Mouse (Mus musculus): ENCODE measurements around the gene Cd59a. TPM values are rescaled to one million over a fixed set of nuclear protein-coding genes. Genes with fewer than 3 reads are reported as not detected.

Cd59a gene
- polyA plus RNA-seq, 1 experiment = 4.5 TPM

- no peak overlapping the region for H3K27ac ChIP-seq (ENCODE audit: control insufficient read depth, insufficient read depth, low read length)
- H3K4me1 ChIP-seq (replicated peaks; ENCODE audit: control insufficient read depth, insufficient read depth, low read length) = peaks cover 10% of the 10 kb centered on the region
- DNase-seq = no peak
- H3K4me3 ChIP-seq (ENCODE audit: control insufficient read depth, insufficient read depth, low read length) = no peak overlapping the region
- TF ChIP-seq CTCF (IDR thresholded peaks at IDR 0.05; ENCODE audit: borderline replicate concordance, control insufficient read depth, extremely low read depth, insufficient read depth, low read length, poor library complexity) (no peak), POLR2A (IDR thresholded peaks at IDR 0.05; ENCODE audit: control insufficient read depth, extremely low read depth, insufficient read depth, low read length, poor library complexity) (no peak)
- 90% methylated on average over 6 of the region's 6 CpGs for WGBS
- H3K36me3 ChIP-seq (ENCODE audit: control insufficient read depth, insufficient read depth, low read length) = no peaks in the 10 kb centered on the region
- peaks cover 4% of the 10 kb centered on the region for H3K27me3 ChIP-seq (ENCODE audit: control insufficient read depth, insufficient read depth, low read length)
Observed at GRCm38 (mm10) chr2:104120312-104120711, 24.7 kb downstream of the Cd59a start.

DNA sequence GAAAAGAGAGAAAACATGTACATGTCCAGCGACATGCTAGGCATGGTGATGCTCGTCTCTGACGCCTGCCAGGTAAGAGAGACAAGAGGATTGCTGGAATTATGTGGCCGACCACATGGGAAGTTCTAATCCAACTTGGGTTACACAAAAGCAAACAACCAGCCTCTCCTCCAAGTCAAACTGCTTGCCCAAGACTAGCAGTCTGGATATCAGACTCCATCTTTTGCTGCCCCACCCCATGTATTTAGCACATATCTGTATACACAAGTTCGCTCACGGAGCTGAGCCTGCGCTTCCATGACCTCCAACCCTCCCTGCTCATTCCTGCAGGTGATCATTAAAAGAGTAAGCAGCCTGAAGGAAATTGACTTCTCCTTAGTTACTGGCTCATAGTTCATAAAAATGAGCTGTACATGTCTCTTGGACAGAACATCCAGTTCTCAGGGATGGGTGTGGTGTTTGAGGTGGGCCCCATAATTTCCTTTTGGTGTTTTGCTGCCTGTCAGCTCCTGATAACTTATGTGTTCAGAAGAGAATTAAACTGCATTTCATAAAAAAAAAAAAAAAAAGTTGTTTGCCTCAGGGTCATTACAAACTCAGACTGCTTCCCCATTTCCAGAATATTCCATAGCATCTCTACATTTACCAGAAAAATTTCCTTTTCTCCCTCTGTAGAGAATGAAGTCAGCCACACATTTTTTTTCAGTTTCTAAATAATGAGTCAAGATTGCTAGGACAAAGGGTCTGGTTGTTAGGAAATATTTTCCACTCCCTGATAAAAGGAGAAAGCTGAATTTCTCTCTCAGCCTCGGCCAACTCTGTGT, 26.3 kb downstream of the Cd59a start:
- peaks cover 10% of the 10 kb centered on the region for H3K4me1 ChIP-seq (replicated peaks; ENCODE audit: control insufficient read depth, insufficient read depth, low read length)
- TF ChIP-seq POLR2A (IDR thresholded peaks at IDR 0.05; ENCODE audit: control insufficient read depth, extremely low read depth, insufficient read depth, low read length, poor library complexity) (no peak), CTCF (IDR thresholded peaks at IDR 0.05; ENCODE audit: borderline replicate concordance, control insufficient read depth, extremely low read depth, insufficient read depth, low read length, poor library complexity) (no peak)
- H3K27me3 ChIP-seq (ENCODE audit: control insufficient read depth, insufficient read depth, low read length) = peaks cover 6% of the 10 kb centered on the region
- WGBS = 86% methylated on average over 8 of the region's 8 CpGs
- no peaks in the 10 kb centered on the region for H3K36me3 ChIP-seq (ENCODE audit: control insufficient read depth, insufficient read depth, low read length)
- peak overlapping the region; percentile 47; the same call in 1 of the 2 replicates for H3K4me3 ChIP-seq (ENCODE audit: control insufficient read depth, insufficient read depth, low read length)
- no peak overlapping the region for H3K27ac ChIP-seq (ENCODE audit: control insufficient read depth, insufficient read depth, low read length)
- DNase-seq = no peak

GRCm38 (mm10) chr2:104122505-104123378, 27.1 kb downstream of the Cd59a start, which contains the start of gene A930018P22Rik:
Gene A930018P22Rik (plus strand): TSS chr2:104122769.
- peaks cover 10% of the 10 kb centered on the region for H3K4me1 ChIP-seq (replicated peaks; ENCODE audit: control insufficient read depth, insufficient read depth, low read length)

DNA sequence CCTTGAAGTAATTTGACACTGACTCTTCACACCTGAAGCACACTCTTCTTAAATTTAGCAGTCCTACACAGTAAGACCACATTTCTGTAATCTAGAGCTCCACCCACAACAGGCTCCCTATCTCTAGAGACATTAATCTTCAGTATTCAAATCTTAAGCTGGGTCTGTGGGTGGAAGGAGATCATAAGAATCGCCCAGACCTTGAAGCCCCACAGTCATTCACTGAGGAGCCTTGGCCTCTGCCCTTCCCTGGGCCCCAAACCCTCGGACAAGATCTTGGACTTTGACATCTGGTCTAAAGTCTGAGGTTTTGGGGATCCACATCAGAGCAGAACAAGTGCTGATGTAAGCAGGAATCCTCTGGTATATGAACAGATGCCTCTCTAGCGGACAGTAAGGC, 27.9 kb downstream of the Cd59a start:
- Histone ChIP-seq H3K36me3 (ENCODE audit: control insufficient read depth, insufficient read depth, low read length) (no peaks in the 10 kb centered on the region), H3K27me3 (ENCODE audit: control insufficient read depth, insufficient read depth, low read length) (peaks cover 6% of the 10 kb centered on the region), H3K4me1 (replicated peaks; ENCODE audit: control insufficient read depth, insufficient read depth, low read length) (peaks cover 10% of the 10 kb centered on the region), H3K4me3 (ENCODE audit: control insufficient read depth, insufficient read depth, low read length) (no peak overlapping the region), H3K27ac (ENCODE audit: control insufficient read depth, insufficient read depth, low read length) (no peak overlapping the region)
- WGBS = 53% methylated on average over 3 of the region's 3 CpGs
- DNase-seq = no peak
- TF ChIP-seq CTCF (IDR thresholded peaks at IDR 0.05; ENCODE audit: borderline replicate concordance, control insufficient read depth, extremely low read depth, insufficient read depth, low read length, poor library complexity) = no peak
- no peak for TF ChIP-seq POLR2A (IDR thresholded peaks at IDR 0.05; ENCODE audit: control insufficient read depth, extremely low read depth, insufficient read depth, low read length, poor library complexity)

More at GRCm38 (mm10) chr2:104122505-104123378, 27.1 kb downstream of the Cd59a start, which contains the start of gene A930018P22Rik:
- Histone ChIP-seq H3K27me3 (ENCODE audit: control insufficient read depth, insufficient read depth, low read length) (peaks cover 6% of the 10 kb centered on the region), H3K4me3 (ENCODE audit: control insufficient read depth, insufficient read depth, low read length) (peak within 1 kb of the TSS; percentile 47), H3K27ac (ENCODE audit: control insufficient read depth, insufficient read depth, low read length) (no peak within 1 kb of the TSS), H3K36me3 (ENCODE audit: control insufficient read depth, insufficient read depth, low read length) (no peaks in the 10 kb centered on the region)
- TF ChIP-seq POLR2A (IDR thresholded peaks at IDR 0.05; ENCODE audit: control insufficient read depth, extremely low read depth, insufficient read depth, low read length, poor library complexity) (no peak), CTCF (IDR thresholded peaks at IDR 0.05; ENCODE audit: borderline replicate concordance, control insufficient read depth, extremely low read depth, insufficient read depth, low read length, poor library complexity) (no peak)
- DNase-seq = peak; percentile 86
- WGBS = 1% methylated on average over 74 of the region's 74 CpGs

GRCm38 (mm10) chr2:104124071-104124470, 28.5 kb downstream of the Cd59a start:
- 78% methylated on average over 5 of the region's 5 CpGs for WGBS
- peaks cover 6% of the 10 kb centered on the region for H3K27me3 ChIP-seq (ENCODE audit: control insufficient read depth, insufficient read depth, low read length)
- H3K4me3 ChIP-seq (ENCODE audit: control insufficient read depth, insufficient read depth, low read length) = no peak overlapping the region
- no peak for TF ChIP-seq POLR2A (IDR thresholded peaks at IDR 0.05; ENCODE audit: control insufficient read depth, extremely low read depth, insufficient read depth, low read length, poor library complexity)
- TF ChIP-seq CTCF (IDR thresholded peaks at IDR 0.05; ENCODE audit: borderline replicate concordance, control insufficient read depth, extremely low read depth, insufficient read depth, low read length, poor library complexity) = no peak
- H3K4me1 ChIP-seq (replicated peaks; ENCODE audit: control insufficient read depth, insufficient read depth, low read length) = peaks cover 10% of the 10 kb centered on the region
- no peak for DNase-seq
- H3K36me3 ChIP-seq (ENCODE audit: control insufficient read depth, insufficient read depth, low read length) = no peaks in the 10 kb centered on the region
- H3K27ac ChIP-seq (ENCODE audit: control insufficient read depth, insufficient read depth, low read length) = no peak overlapping the region

All from thymus, adult 2 months (tissue).